In the genomic region with DNA sequence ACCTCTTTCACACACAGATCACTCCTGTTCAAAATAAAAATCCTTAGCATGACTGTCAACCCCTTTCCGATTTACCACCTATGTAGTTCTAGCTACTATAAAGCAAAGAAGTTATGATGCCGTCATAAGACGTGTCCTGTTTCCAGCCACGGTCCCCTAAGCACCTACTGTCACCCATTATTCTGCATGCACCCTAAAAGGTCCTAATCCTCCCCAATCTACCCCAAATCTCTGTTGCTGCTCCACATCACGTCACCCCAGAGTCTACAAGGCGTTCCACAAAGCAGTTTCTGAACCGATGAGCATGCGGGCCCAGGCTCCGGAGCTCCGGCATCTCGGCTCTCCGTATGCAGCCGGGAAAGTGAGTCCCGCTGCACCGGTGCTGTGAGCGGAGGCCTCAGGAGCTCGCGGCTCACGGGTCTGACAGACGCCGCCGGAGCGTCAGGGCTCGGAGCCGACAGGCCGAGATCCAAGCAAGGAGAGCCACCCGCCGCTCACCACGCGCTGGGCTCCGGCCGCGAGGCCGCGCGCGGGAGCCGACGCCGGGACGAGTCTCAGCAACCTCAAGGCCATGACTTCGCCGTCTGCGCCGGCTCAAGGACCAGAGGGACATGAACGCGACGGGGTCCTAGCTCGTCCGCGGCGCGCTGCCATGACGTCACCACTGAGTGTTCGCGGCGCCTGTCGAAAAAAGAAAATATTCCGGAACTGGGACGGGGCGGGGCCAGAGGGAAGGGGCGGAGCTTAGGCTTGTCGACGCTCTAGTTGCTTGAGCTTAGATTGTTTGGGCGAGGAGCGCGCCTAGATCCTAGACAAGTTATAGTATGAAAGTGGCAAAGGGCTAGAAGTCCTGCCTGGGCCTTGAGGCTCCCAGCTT, we compare ENCODE assay signal across 8 mouse cellular contexts. TPM values are rescaled to one million over a fixed set of nuclear protein-coding genes. Genes with fewer than 3 reads are reported as not detected.
DNase-seq lines count a peak whose midpoint lies in the region; ATAC-seq and TF ChIP-seq lines count a peak whose summit lies in the region.

TSS of gene Ndufa10 (minus strand) at position 696 of the 877 bp plus-strand sequence.

- DNase-seq in heart, postnatal 10 days, result peak; percentile 94 to 97
- peak; percentile 71 for DNase-seq in large intestine, adult 2 months (ENCODE audit: low read depth, low spot score)
- peak; percentile 98 for DNase-seq in liver, postnatal 0 days
- DNase-seq in testis, postnatal 10 days (ENCODE audit: low spot score), result peak; percentile 99

- TF ChIP-seq EP300 in ES-Bruce4 (IDR thresholded peaks at IDR 0.05; ENCODE audit: insufficient read depth, low read depth, low read length), result 0 out of 2 replicates have a peak, but pooled peaks have one; percentile 33
- peak; percentile 60; the same call in 1 of the 2 replicates for TF ChIP-seq EP300 in liver, postnatal 0 days (IDR thresholded peaks at IDR 0.05; ENCODE audit: low read depth)

- peak; percentile 84 for TF ChIP-seq POLR2A in ES-Bruce4 (IDR thresholded peaks at IDR 0.05; ENCODE audit: insufficient read depth, low read length)

- TF ChIP-seq CTCF in ES-Bruce4 (IDR thresholded peaks at IDR 0.05; ENCODE audit: low read depth, low read length), result no peak
- no peak for TF ChIP-seq CTCF in liver, postnatal 0 days (IDR thresholded peaks at IDR 0.05; ENCODE audit: low read depth)

- H3K27ac ChIP-seq in ES-Bruce4 (ENCODE audit: insufficient read depth, low read length), result no peak within 1 kb of the TSS
- peak within 1 kb of the TSS; percentile 51; the same call in 1 of the 2 replicates for H3K27ac ChIP-seq in forebrain, embryonic 13.5 days
- H3K27ac ChIP-seq in liver, postnatal 0 days (ENCODE audit: low read depth), result peak within 1 kb of the TSS; percentile 90
- peak within 1 kb of the TSS; percentile 70; the same call in 1 of the 2 replicates for H3K27ac ChIP-seq in neural tube, embryonic 14.5 days (ENCODE audit: low read depth, low read length)

- H3K36me3 ChIP-seq in ES-Bruce4 (ENCODE audit: control insufficient read depth, insufficient read depth, low read length, poor library complexity, severe bottlenecking), result peaks cover 13% of the 10 kb centered on the region
- peaks cover 26% of the 10 kb centered on the region for H3K36me3 ChIP-seq in forebrain, embryonic 13.5 days (ENCODE audit: poor library complexity, severe bottlenecking)
- H3K36me3 ChIP-seq in liver, postnatal 0 days (replicated peaks; ENCODE audit: insufficient read depth, low read length), result peaks cover 24% of the 10 kb centered on the region
- H3K36me3 ChIP-seq in neural tube, embryonic 14.5 days (ENCODE audit: control insufficient read depth, insufficient read depth, low read length), result peaks cover 20% of the 10 kb centered on the region

- H3K4me3 ChIP-seq in ES-Bruce4 (ENCODE audit: low read depth, low read length), result peak within 1 kb of the TSS; percentile 89
- H3K4me3 ChIP-seq in forebrain, embryonic 13.5 days, result peak within 1 kb of the TSS; percentile 88
- peak within 1 kb of the TSS; percentile 84 for H3K4me3 ChIP-seq in liver, postnatal 0 days (ENCODE audit: low read depth, low read length)
- peak within 1 kb of the TSS; percentile 85 for H3K4me3 ChIP-seq in neural tube, embryonic 14.5 days (ENCODE audit: low read depth, low read length)

- no peaks in the 10 kb centered on the region for H3K27me3 ChIP-seq in ES-Bruce4 (ENCODE audit: control insufficient read depth, insufficient read depth, low read length, poor library complexity, severe bottlenecking)
- peaks cover 10% of the 10 kb centered on the region; the same call in 1 of the 2 replicates for H3K27me3 ChIP-seq in forebrain, embryonic 13.5 days
- no peaks in the 10 kb centered on the region for H3K27me3 ChIP-seq in liver, postnatal 0 days (ENCODE audit: insufficient read depth, low read length)
- H3K27me3 ChIP-seq in neural tube, embryonic 14.5 days (ENCODE audit: control insufficient read depth, insufficient read depth, low read length), result peaks cover 3% of the 10 kb centered on the region; the same call in 1 of the 2 replicates

- under 1% methylated on average over 67 of the region's 67 CpGs for WGBS in forebrain, embryonic 13.5 days
- WGBS in large intestine, adult 2 months, result under 1% methylated on average over 67 of the region's 67 CpGs
- 1% methylated on average over 67 of the region's 67 CpGs for WGBS in liver, postnatal 0 days (ENCODE audit: insufficient replicate concordance)
- under 1% methylated on average over 67 of the region's 67 CpGs for WGBS in neural tube, embryonic 14.5 days

- peak within 1 kb of the TSS; percentile 73 for H3K4me2 ChIP-seq in forebrain, embryonic 13.5 days
- H3K4me2 ChIP-seq in liver, postnatal 0 days (ENCODE audit: low read depth, low read length), result peak within 1 kb of the TSS; percentile 97
- H3K4me2 ChIP-seq in neural tube, embryonic 14.5 days (ENCODE audit: low read depth, low read length), result peak within 1 kb of the TSS; percentile 93

- H3K9me3 ChIP-seq in ES-Bruce4 (replicated peaks; ENCODE audit: control insufficient read depth, insufficient read depth, low read length, poor library complexity, severe bottlenecking), result no peaks in the 10 kb centered on the region
- H3K9me3 ChIP-seq in forebrain, embryonic 13.5 days (replicated peaks), result no peaks in the 10 kb centered on the region
- H3K9me3 ChIP-seq in liver, postnatal 0 days (ENCODE audit: low read length), result no peaks in the 10 kb centered on the region
- H3K9me3 ChIP-seq in neural tube, embryonic 14.5 days (ENCODE audit: control insufficient read depth, low read length), result no peaks in the 10 kb centered on the region

- peak within 1 kb of the TSS; percentile 82 for H3K9ac ChIP-seq in ES-Bruce4 (ENCODE audit: low read depth, poor library complexity, severe bottlenecking)
- peak within 1 kb of the TSS; percentile 94 for H3K9ac ChIP-seq in forebrain, embryonic 13.5 days
- H3K9ac ChIP-seq in liver, postnatal 0 days (replicated peaks), result peak within 1 kb of the TSS; percentile 93
- H3K9ac ChIP-seq in neural tube, embryonic 14.5 days (replicated peaks; ENCODE audit: low read depth, low read length), result peak within 1 kb of the TSS; percentile 82

- intact Hi-C loops in heart, postnatal 10 days (cut with DNase I), result no loop called here

- peak; percentile 84 for ATAC-seq in cerebellum, adult (ENCODE audit: insufficient number of reproducible peaks, low FRiP score, low TSS enrichment)
- ATAC-seq in forebrain, embryonic 13.5 days, result peak; percentile 94
- ATAC-seq in liver, postnatal 0 days, result peak; percentile 94
- peak; percentile 94 for ATAC-seq in neural tube, embryonic 14.5 days (ENCODE audit: low read depth)

- no peaks in the 10 kb centered on the region for H3K4me1 ChIP-seq in ES-Bruce4 (ENCODE audit: control insufficient read depth, insufficient read depth, low read length)
- H3K4me1 ChIP-seq in forebrain, embryonic 13.5 days, result peaks cover 17% of the 10 kb centered on the region
- peaks cover 14% of the 10 kb centered on the region for H3K4me1 ChIP-seq in liver, postnatal 0 days (ENCODE audit: insufficient read depth)
- H3K4me1 ChIP-seq in neural tube, embryonic 14.5 days (ENCODE audit: control insufficient read depth, insufficient read depth, low read length), result peaks cover 5% of the 10 kb centered on the region

RNA-seq across cellular contexts. Expression of gene Ndufa10, which starts in this region (rescaled TPM):
- 187 and 210 TPM in 2 replicates for polyA plus RNA-seq in ES-Bruce4 (2011; ENCODE audit: insufficient read depth, insufficient read length, low read depth, missing spikeins)
- 262 and 301 TPM in 2 replicates for polyA plus RNA-seq in forebrain, embryonic 13.5 days (2015; fragmentation: Nextera tagmentation; extraction: Ambion mirVana)
- total RNA-seq in heart, postnatal 10 days (2021), result 100 to 1,000 TPM; 764 to 809 TPM
- polyA plus RNA-seq in large intestine, adult 2 months (2012; rRNA removed), result 130 and 142 TPM in 2 replicates
- polyA plus RNA-seq in liver, postnatal 0 days (2015; fragmentation: Nextera tagmentation; extraction: Ambion mirVana), result 204 and 210 TPM in 2 replicates
- 326 and 363 TPM in 2 replicates for polyA plus RNA-seq in neural tube, embryonic 14.5 days (2014; fragmentation: Nextera tagmentation; extraction: Ambion mirVana)
